Mouse (Mus musculus) ovary, postnatal 36 days (tissue): Measurements from ENCODE around the gene Zap70.

Source experiments
- DNase-seq: peaks from one replicate; pipeline ENCODE4 v3.0.0; 2022; ENCODE audit warnings: low spot score, mixed read lengths

The Zap70 gene

GRCm38 (mm10) chr1:36761568-36761967 is at the start of gene Zap70:
Gene Zap70, plus strand, starts transcription at chr1:36761798.
- no peak for DNase-seq

GRCm38 (mm10) chr1:36714311-36714710 is 47.3 kb upstream of the Zap70 start, which contains the start of gene Actr1b:
Gene Actr1b, minus strand, starts transcription at chr1:36714422.
- DNase-seq = no peak

- DNase-seq = no peak
Measured at GRCm38 (mm10) chr1:36718786-36719185, 42.8 kb upstream of the Zap70 start.

- DNase-seq = no peak
Measured at GRCm38 (mm10) chr1:36723146-36724056, 38.2 kb upstream of the Zap70 start.

- no peak for DNase-seq
Measured at GRCm38 (mm10) chr1:36724057-36724431, 37.6 kb upstream of the Zap70 start.

- peak; percentile 70 for DNase-seq
Measured at GRCm38 (mm10) chr1:36737300-36737699, 24.3 kb upstream of the Zap70 start.

GRCm38 (mm10) chr1:36739231-36739630 is 22.4 kb upstream of the Zap70 start:
- no peak for DNase-seq

GRCm38 (mm10) chr1:36743046-36743445 is 18.6 kb upstream of the Zap70 start:
- DNase-seq = no peak

- DNase-seq = peak; percentile 66
Measured at GRCm38 (mm10) chr1:36744268-36744944, 17.2 kb upstream of the Zap70 start.

- no peak for DNase-seq
Measured at GRCm38 (mm10) chr1:36745661-36746060, 15.9 kb upstream of the Zap70 start.

GRCm38 (mm10) chr1:36746452-36746851 is 15.1 kb upstream of the Zap70 start:
- DNase-seq = peak; percentile 15

GRCm38 (mm10) chr1:36753932-36754675 is 7.5 kb upstream of the Zap70 start:
- DNase-seq = no peak

- DNase-seq = no peak
Measured at GRCm38 (mm10) chr1:36758553-36758952, 3.0 kb upstream of the Zap70 start.

- no peak for DNase-seq
Measured at GRCm38 (mm10) chr1:36759076-36759475, 2.5 kb upstream of the Zap70 start.

GRCm38 (mm10) chr1:36760401-36760800 is 1.2 kb upstream of the Zap70 start:
- DNase-seq = no peak

GRCm38 (mm10) chr1:36761061-36761460 is 537 bp upstream of the Zap70 start:
- DNase-seq = no peak

GRCm38 (mm10) chr1:36766431-36767205 is 5.0 kb downstream of the Zap70 start:
- DNase-seq = peak; percentile 1

GRCm38 (mm10) chr1:36767321-36767720 is 5.7 kb downstream of the Zap70 start:
- DNase-seq = no peak

GRCm38 (mm10) chr1:36768786-36769185 is 7.2 kb downstream of the Zap70 start:
- no peak for DNase-seq

- DNase-seq = no peak
Measured at GRCm38 (mm10) chr1:36769951-36770350, 8.4 kb downstream of the Zap70 start.

GRCm38 (mm10) chr1:36770998-36771397 is 9.4 kb downstream of the Zap70 start:
- DNase-seq = no peak
